Comparison of ENCODE assay signal across 8 mouse cellular contexts in the genomic region with DNA sequence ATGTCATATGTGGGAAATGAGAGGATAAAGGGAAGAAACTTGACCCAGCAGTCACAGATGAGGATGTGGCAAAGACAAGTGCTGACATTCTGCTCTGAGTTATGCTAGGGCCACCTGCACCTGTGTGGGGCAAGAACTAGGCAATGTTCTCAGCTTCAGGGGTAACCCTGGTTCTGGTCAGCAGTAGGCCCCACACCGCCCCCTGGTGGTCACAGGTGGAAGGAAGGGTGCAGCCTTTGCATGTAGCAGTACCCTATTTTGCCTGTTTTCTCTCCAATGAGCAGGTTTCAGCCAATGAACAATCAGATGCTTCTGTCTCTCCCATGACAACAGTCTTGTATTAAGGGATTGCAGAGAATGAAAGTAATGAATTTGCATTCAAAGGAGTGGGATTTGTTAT. TPM values are rescaled to one million over a fixed set of nuclear protein-coding genes. Genes with fewer than 3 reads are reported as not detected.
DNase-seq lines count a peak whose midpoint lies in the region; TF ChIP-seq lines count a peak whose summit lies in the region.
"Had no signal": no experiment of that assay in that cellular context is flagged by ENCODE, and none has a peak within 500 bp of the region (broad histone marks: within the 10 kb centered on the region; RNA-seq: fewer than 3 reads in every experiment).

No protein-coding gene starts in this region.

- WGBS in heart, embryonic 10.5 days, result 0% methylated on average over 1 of the region's 1 CpGs

- H3K27ac ChIP-seq in heart, embryonic 10.5 days, result no peak overlapping the region
- H3K27ac ChIP-seq in layer of hippocampus, adult 2 months, result no peak overlapping the region
- H3K27ac ChIP-seq: hindbrain, embryonic 15.5 days had no signal

- H3K9me3 ChIP-seq in heart, embryonic 10.5 days, result no peaks in the 10 kb centered on the region
- H3K9me3 ChIP-seq: hindbrain, embryonic 15.5 days had no signal

- H3K4me1 ChIP-seq in heart, embryonic 10.5 days, result peaks cover 28% of the 10 kb centered on the region
- H3K4me1 ChIP-seq: hindbrain, embryonic 15.5 days had no signal

- TF ChIP-seq CTCF in layer of hippocampus, adult 2 months (conservative IDR thresholded peaks at IDR 0.05), result peak; percentile 95

- peak; percentile 77 for DNase-seq in ES-CJ7 (ENCODE audit: low read depth, low spot score)
- peak; percentile 33 for DNase-seq in adrenal gland, adult 8-10 months
- DNase-seq in embryo, embryonic 9.5 days (ENCODE audit: extremely low spot score), result peak; percentile 77
- peak; percentile 85 for DNase-seq in heart, embryonic 10.5 days (ENCODE audit: low spot score)
- DNase-seq in layer of hippocampus, adult 2 months (ENCODE audit: low spot score in 2 of 2), result peak; percentile 35 to 78
- peak; percentile 59 for DNase-seq in lung, postnatal 25 days (ENCODE audit: low spot score)
- peak; percentile 53 for DNase-seq in spleen, adult 12 weeks (ENCODE audit: low spot score)

- H3K4me3 ChIP-seq in heart, embryonic 10.5 days, result no peak overlapping the region
- H3K4me3 ChIP-seq in layer of hippocampus, adult 2 months, result no peak overlapping the region
- H3K4me3 ChIP-seq: hindbrain, embryonic 15.5 days had no signal

- H3K36me3 ChIP-seq in heart, embryonic 10.5 days, result peaks cover 84% of the 10 kb centered on the region

- no peaks in the 10 kb centered on the region for H3K27me3 ChIP-seq in heart, embryonic 10.5 days (ENCODE audit: insufficient read depth, poor library complexity, severe bottlenecking)
- H3K27me3 ChIP-seq: hindbrain, embryonic 15.5 days had no signal

RNA-seq across cellular contexts. Expression of gene Trmt44, which starts 11.4 kb away (rescaled TPM):
- total RNA-seq in adrenal gland, adult 8-10 months (2022), result 10 to 100 TPM in 1 of 4 experiments, 1 to 10 TPM in 3; 6.1 to 11.2 (median 7.7) TPM
- polyA plus RNA-seq in heart, embryonic 10.5 days (2016; fragmentation: Nextera tagmentation; extraction: Ambion mirVana), result 5.6 and 9.4 TPM in 2 replicates
- 1 to 10 TPM; 8.4 to 8.5 TPM for total RNA-seq in layer of hippocampus, adult 2 months (2021)

RNA-seq across cellular contexts. Expression of gene Acox3, which starts 19.4 kb away (rescaled TPM):
- 10 to 100 TPM; 56.2 to 98.7 (median 78.5) TPM for total RNA-seq in adrenal gland, adult 8-10 months (2022)
- polyA plus RNA-seq in heart, embryonic 10.5 days (2016; fragmentation: Nextera tagmentation; extraction: Ambion mirVana), result 9.9 and 10.3 TPM in 2 replicates
- total RNA-seq in layer of hippocampus, adult 2 months (2021), result 10 to 100 TPM; 24.6 to 34.6 TPM

RNA-seq across cellular contexts. Expression of gene Cpz, which starts 38.0 kb away (rescaled TPM):
- total RNA-seq in adrenal gland, adult 8-10 months (2022), result 1 to 10 TPM in 1 of 4 experiments, under 1 TPM in 2, not detected in 1; 0.67 to 2.2 (median 0.91) TPM
- 5.0 and 8.3 TPM in 2 replicates for polyA plus RNA-seq in heart, embryonic 10.5 days (2016; fragmentation: Nextera tagmentation; extraction: Ambion mirVana)
- not detected for total RNA-seq in layer of hippocampus, adult 2 months (2021)

Comparison
In these comparisons a context has a peak if more than half of its experiments do, and no peak if none do; other contexts are left out.
1. DNase-seq: peak in every context shown above with its lines; median percentile 85 in heart, embryonic 10.5 days; 77 in ES-CJ7; 77 in embryo, embryonic 9.5 days; 59 in lung, postnatal 25 days; 56 in layer of hippocampus, adult 2 months; 53 in spleen, adult 12 weeks; 33 in adrenal gland, adult 8-10 months.